Mouse (Mus musculus): Measurements from ENCODE around the gene Fam129c.

Fam129c gene

GRCm38 (mm10) chr8:71612141-71612540, 14.7 kb downstream of the Fam129c start:
- DNase-seq: no peak

GRCm38 (mm10) chr8:71613418-71613817, 16.0 kb downstream of the Fam129c start:
- no peak for DNase-seq

DNA sequence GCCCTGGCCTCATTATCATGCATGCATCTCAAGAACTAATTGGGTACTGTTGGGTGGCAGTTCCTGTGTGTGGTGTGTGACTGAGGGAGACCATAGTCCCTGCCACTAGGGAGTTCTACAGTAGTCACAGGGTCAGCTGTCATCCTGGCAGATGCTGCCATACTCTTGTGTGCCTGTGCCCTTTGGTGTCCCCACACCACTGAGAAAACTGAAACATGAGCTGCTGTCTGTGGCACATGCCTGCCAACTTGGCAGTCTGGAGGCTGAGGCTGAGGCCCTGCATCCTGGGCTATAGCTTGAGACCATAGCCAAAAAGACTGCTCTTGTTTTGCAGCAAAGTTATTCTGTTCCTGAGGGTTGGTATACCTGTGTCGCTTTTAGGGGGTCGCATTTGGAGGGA, 22.3 kb downstream of the Fam129c start:
- DNase-seq: no peak

- DNase-seq: no peak
These were observed 27.6 kb downstream of the Fam129c start for GRCm38 (mm10) chr8:71625088-71625487.

GRCm38 (mm10) chr8:71626753-71627152, 29.3 kb downstream of the Fam129c start:
- no peak for DNase-seq

- no peak for DNase-seq
These were observed 30.0 kb downstream of the Fam129c start for GRCm38 (mm10) chr8:71627265-71628099.

GRCm38 (mm10) chr8:71628396-71629095, 31.1 kb downstream of the Fam129c start:
- no peak for DNase-seq

GRCm38 (mm10) chr8:71629096-71629697, 31.7 kb downstream of the Fam129c start:
- DNase-seq: peak; percentile 94

DNA sequence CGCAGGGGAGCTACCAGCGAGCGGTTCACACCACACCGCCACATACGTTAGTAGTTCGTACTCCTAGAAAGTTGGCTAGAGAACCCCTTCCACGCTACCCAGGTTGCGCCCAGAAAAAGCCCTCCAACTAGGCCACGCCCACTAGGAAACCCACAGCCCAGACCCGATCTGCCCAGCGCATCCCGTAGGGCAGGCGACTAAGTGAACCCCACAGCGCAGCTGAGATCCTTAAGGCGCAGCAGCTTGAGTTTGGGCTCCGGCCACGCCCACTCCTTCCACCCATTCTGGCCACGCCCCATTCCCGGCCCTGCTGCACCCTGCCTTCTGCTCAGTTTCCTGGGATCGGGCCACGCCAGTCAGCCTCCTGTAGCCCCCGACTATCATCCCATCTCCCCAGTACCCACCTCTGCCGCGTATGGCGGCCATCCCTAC, 32.3 kb downstream of the Fam129c start:
- peak; percentile 59 for DNase-seq

DNA sequence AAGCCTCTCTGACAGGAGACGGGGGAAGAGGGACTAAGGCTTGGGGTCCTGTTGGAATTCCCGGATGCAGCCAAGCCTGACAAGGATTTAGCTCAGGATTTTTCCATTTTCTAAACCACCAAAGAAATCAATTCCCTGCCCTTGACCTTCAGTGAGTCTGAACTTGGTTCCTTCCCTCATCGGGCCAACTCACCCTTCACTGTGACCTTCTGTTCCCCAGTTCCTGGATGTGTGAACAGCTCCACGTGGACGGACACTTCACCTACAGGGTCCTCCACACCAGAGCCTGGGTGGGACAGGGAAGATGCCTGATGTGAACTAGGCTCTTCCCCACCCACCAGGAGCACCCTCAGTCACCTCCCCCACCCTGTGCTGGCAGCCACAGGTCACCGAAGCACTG, 33.3 kb downstream of the Fam129c start:
- no peak for DNase-seq

DNA sequence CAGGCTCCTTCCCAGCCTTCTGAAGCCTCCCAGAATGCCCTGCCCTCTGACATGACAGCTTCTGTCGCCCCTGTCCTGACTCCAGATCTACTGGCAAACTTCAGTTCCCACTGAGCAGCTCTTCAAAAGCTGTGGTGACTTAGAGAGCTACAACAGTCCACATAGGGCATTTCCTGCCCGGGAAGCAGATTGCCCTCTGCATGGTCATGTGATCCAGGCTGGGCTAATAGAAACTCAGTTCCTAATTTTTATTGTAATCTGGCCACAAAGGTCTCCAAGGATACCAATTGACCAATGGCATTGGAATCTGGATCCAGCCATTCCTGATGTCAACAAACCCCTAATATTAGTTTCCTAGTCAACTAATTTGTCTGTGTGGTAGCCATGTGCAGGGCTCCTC, 34.4 kb downstream of the Fam129c start:
- no peak for DNase-seq

DNA sequence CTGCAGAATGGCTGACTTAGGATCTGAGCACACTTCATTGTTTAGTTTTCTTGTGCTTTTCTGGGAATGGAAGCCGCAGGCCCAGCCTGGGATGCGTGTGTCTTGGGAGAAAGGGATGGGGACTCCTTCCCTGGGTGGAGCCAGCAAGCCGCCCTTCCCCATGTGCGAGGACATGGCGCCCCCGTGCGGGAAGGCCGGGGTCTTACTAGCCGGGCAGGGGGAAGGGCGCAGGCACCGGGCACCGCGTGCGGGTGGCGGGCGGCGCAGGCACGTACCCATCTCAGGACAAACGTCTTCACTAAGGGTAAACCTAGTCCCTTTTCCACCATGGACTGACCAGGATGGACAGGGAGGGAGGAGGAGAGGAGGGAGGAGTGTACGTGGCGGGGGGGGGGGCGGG, 35.7 kb downstream of the Fam129c start:
- DNase-seq: peak; percentile 49

DNA sequence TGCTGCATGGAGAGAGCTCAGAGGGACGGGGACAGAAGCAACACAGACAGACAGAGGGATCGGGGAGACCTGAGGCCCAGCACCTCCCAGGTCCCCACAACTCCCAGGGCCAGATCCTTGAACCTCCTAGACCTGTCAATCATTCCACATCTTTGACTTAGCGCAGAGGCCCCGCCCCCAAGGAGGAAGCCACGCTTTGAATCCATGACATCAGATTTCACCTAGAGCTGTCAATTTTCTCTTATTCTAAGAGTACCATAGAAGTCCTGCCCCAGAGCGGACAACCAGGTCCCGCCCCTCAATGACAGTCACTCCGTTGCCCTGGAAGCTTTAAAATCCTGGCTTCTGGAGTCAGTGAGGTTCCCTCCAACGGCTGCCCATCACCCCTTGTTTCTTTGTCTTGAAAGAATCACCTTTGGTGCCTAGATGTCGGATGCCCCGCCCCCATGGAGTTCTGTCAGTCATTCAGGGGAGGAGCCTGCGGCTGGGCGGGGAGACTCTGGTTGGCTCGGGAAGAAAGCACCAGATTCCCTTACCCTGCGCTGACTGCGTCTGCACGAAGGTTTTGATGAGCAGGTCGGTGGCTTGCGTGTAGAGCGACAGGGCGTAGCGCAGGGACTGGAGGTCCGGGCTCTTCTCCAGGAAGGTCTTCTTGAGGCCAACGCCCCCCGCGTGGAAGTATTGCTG, 36.7 kb downstream of the Fam129c start:
- DNase-seq: peak; percentile 70

DNA sequence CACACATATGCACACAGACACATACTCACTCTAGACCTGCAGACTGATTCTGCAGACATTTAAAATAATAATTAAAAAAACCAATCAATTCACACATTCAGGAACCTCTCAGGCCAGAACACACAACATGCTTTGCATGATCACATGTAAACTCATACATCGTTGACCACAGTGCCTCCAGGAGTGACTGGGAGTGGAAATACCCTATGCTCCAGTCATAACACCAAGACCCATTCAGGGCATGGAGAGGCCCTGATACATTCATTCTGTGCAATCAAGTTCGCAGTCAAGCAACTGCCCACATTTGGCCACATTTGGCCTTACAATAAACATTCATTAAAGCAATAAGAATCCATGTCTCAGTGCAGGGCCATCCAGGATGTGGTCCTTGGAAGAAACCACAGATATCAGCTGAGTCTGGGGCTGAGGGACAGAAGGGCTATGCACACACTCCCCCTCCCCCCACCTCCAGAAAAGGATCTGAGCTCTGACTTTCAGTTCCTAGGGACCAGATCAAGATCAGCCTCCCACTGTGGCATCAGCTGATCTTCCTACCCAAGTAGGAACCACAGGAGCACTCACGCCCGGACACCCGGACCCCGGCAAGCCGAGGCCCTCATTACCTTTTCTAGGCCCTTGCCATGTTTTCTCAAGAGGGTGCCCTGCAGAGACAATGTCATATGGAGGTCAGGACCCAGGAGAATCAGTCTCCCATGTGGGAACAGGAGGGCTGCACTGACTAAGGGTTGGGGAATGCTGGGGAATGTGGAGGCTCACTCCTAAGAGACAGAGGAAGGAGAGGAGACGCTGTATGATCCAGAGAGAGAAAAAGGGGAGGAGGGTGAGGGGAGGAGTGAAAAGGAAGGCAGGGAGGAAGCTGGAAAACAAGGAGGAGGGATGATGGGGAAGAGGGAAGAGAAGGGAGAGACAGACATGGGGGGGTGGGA, 40.0 kb downstream of the Fam129c start:
- no peak for DNase-seq

GRCm38 (mm10) chr8:71638321-71638720, 40.9 kb downstream of the Fam129c start:
- no peak for DNase-seq

- DNase-seq: no peak
These were observed 41.9 kb downstream of the Fam129c start for GRCm38 (mm10) chr8:71639318-71639717.

DNA sequence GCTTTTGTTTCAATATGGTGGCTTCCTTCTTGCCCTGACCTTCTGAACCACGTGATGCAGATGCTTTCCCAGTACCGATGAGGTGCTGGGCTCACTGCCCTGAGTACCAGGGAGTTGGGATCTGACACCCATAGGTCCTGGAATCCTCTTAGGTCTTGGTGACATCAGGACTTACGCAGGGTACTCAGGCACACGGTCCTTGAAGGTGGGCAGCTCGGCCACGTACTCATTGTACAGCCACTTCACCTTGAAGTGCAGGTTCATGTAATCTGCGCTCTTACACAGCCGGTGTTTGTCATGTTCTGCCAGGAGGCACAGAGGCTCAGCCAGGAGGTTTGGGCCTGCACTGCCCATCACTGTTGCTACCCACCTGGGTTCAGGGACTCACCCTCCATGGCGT, 48.1 kb downstream of the Fam129c start:
- no peak for DNase-seq

DNA sequence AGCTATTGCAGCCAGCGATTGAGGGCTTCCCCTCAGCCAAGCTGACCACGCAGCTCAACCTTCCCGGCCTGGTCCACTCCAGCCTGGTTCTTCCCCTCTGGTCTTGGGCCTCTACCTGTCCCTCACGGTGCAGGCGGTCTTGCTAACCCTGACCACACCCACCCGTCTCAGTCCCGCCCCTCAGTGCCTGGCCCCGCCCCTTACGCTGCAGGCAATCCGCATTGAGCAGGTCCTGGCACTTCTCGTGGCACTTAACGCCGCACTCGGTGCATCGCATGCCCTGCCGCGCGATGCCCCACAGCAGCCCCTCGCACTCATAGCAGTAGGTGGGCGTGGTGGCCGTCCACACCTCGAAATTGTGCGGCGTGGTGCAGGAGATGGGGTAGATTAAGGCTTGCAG, 57.2 kb downstream of the Fam129c start:
- no peak for DNase-seq
